Mouse (Mus musculus) ES-E14 (cell line): ENCODE measurements around the gene Ccnk. TPM values are rescaled to one million over a fixed set of nuclear protein-coding genes. Genes with fewer than 3 reads are reported as not detected.
A peak's percentile ranks its signal among the peaks of the same experiment; 100 is the strongest.

Experiments used
- DNase-seq: peaks from one replicate; pipeline ENCODE4 v3.0.0-alpha.2; 2013; ENCODE audit warnings: low read depth, low spot score
- H3K27ac ChIP-seq: 2 replicates; pipeline ENCODE4 v1.5.1; 2012; ENCODE audit warnings: low read depth, mild to moderate bottlenecking, low read length, moderate library complexity, mixed read lengths; ENCODE audit not compliant: poor library complexity, insufficient read depth, severe bottlenecking
- H3K36me3 ChIP-seq: 2 replicates; pipeline ENCODE4 v1.6.1; 2012; ENCODE audit warnings: mild to moderate bottlenecking, low read length, moderate library complexity, mixed read lengths; ENCODE audit not compliant: control insufficient read depth, poor library complexity, insufficient read depth, severe bottlenecking
- H3K4me1 ChIP-seq, 2 experiments: fragments of 150-350 bp in 1 of 2; sonication (generic) in 1 of 2; 2 replicates each; pipeline ENCODE4 v1.6.1; 2012; ENCODE audit warnings: low read length in 2 of 2, mild to moderate bottlenecking in 1 of 2, mixed read lengths in 1 of 2; ENCODE audit not compliant: control insufficient read depth in 2 of 2, insufficient read depth in 2 of 2, poor library complexity in 1 of 2
- H3K4me3 ChIP-seq, 2 experiments: fragments of 150-350 bp in 1 of 2; sonication (generic) in 1 of 2; 2 replicates each; pipeline ENCODE4 v1.5.1; 2012; ENCODE audit warnings: low read length in 2 of 2, low read depth in 1 of 2, mild to moderate bottlenecking in 1 of 2, mixed read lengths in 1 of 2; ENCODE audit not compliant: insufficient read depth in 1 of 2, poor library complexity in 1 of 2, severe bottlenecking in 1 of 2
- H3K9ac ChIP-seq: 2 replicates; pipeline ENCODE4 v1.6.1; 2012; ENCODE audit warnings: low read depth, mild to moderate bottlenecking, low read length, mixed read lengths; ENCODE audit not compliant: poor library complexity, insufficient read depth, severe bottlenecking
- H3K9me3 ChIP-seq: fragments of 150-350 bp; sonication (generic); 2 replicates; pipeline ENCODE4 v1.6.1; 2012; ENCODE audit warnings: low read depth, mild to moderate bottlenecking, low read length; ENCODE audit not compliant: control insufficient read depth, insufficient read depth
- CHD2 ChIP-seq: IDR thresholded peaks from 2 replicates; pipeline ENCODE4 v1.6.1; 2014; ENCODE audit warnings: mild to moderate bottlenecking, low read depth, low read length, inconsistent platforms
- HCFC1 ChIP-seq: IDR thresholded peaks from 2 replicates; pipeline ENCODE4 v1.6.1; 2012; ENCODE audit warnings: low read length, inconsistent platforms, borderline replicate concordance; ENCODE audit not compliant: insufficient read depth
- MAFK ChIP-seq: IDR thresholded peaks from 2 replicates; pipeline ENCODE4 v1.6.1; 2014; ENCODE audit warnings: mild to moderate bottlenecking, low read depth, low read length, inconsistent platforms; ENCODE audit not compliant: insufficient read depth
- ZC3H11A ChIP-seq: IDR thresholded peaks from 2 replicates; pipeline ENCODE4 v1.6.1; 2012; ENCODE audit warnings: low read depth, mild to moderate bottlenecking, inconsistent platforms, low read length, borderline replicate concordance
- ZNF384 ChIP-seq: IDR thresholded peaks from 2 replicates; pipeline ENCODE4 v1.6.1; 2012; ENCODE audit warnings: low read depth, low read length, inconsistent platforms
- in situ Hi-C, 2 experiments: fragments of 600-800 bp; cut with MboI; formaldehyde crosslinking; loops; one replicate each; pipeline ENCODE4 v1.15.1; 2025; ENCODE audit warnings: low sequenced_read_pairs in 2 of 2, inconsistent platforms in 1 of 2; ENCODE audit not compliant: unreplicated experiment in 2 of 2
- total RNA-seq: library from RNA; depleted of rRNA; stranded (reverse); fragments of 300-350 nt; gene quantifications from 2 replicates; pipeline ENCODE4 v1.2.3, GENCODE M21; 2012

Ccnk gene
- total RNA-seq, 1 experiment, result 14.5 TPM

DNA sequence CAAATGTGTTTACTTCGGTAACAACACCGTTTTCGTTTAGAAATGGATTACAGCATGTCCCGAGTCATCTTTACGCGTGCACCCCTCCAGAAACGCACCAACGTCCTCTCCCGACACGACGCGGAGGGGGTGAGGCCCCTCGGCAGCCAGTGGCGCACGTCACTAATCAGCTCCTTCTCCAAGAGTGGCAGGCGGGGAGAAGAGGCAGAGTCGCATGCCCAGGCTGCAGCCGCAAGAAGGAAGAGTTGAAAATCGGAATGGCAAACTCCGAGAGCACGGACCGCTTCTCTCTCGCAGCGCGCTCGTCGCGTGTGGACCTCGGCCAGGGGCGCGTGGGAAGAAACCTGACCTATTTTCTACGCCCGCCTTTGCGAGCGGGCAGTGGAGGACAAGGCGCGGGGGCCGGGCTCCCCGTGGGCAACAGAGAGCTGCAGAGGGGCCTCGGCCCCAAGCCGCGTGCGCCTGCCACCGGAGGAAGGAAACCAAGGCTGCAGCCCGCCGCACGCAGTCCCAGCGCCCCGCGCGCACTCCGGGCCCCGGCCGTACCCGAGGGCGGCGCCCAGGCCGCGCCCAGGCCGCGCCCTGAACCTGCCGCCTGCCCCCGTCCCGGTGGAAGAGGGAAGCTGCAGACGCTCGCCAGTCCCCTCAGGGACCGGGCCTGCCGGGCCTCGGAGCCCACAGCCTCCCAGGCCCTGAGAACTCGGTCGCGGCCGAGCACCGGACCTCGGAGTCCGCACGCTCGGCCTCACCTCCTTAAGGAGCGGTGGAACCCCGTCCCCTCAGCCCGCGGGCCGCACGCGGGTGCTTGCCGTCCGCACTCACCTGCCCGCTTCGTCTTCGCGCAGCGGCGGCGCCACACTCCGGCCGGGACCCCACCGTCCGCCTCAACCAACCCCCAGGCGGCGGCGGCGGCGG is 791 bp upstream of the Ccnk start:
- no peak for TF ChIP-seq MAFK
- TF ChIP-seq HCFC1, result peak; percentile 23; the same call in 1 of the 2 replicates
- H3K9ac ChIP-seq, result peak overlapping the region; percentile 94
- H3K4me1 ChIP-seq, result peaks cover 0 to 2% of the 10 kb centered on the region in 2 experiments; a peak in 1 of 4 replicates
- no peak for DNase-seq
- H3K36me3 ChIP-seq, result peaks cover 3% of the 10 kb centered on the region; the same call in 1 of the 2 replicates
- in situ Hi-C loops, result no loop called here
- no peaks in the 10 kb centered on the region for H3K9me3 ChIP-seq
- peak overlapping the region; percentile 96 to 99 for H3K4me3 ChIP-seq
- H3K27ac ChIP-seq, result peak overlapping the region; percentile 52

DNA sequence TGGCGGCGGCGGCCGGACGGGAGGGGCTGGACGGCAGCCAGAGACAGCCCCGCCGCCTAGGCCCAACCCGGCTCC is 296 bp upstream of the Ccnk start, which contains the start of gene Setd3:
Gene Setd3, minus strand, starts transcription at position 69 of the 75 bp plus-strand sequence.
- Histone ChIP-seq H3K9ac (peak within 1 kb of the TSS; percentile 96), H3K9me3 (no peaks in the 10 kb centered on the region), H3K4me1 (peaks cover 0 to 2% of the 10 kb centered on the region in 2 experiments; a peak in 1 of 4 replicates), H3K27ac (peak within 1 kb of the TSS; percentile 71), H3K36me3 (peaks cover 7% of the 10 kb centered on the region; the same call in 1 of the 2 replicates), H3K4me3 (peak within 1 kb of the TSS; percentile 97 to 99)
- in situ Hi-C loops, result no loop called here
- DNase-seq, result no peak
- TF ChIP-seq ZNF384, result no peak
- no peak for TF ChIP-seq HCFC1
- TF ChIP-seq CHD2, result no peak
- TF ChIP-seq MAFK, result no peak
- TF ChIP-seq ZC3H11A, result no peak

- no peak for DNase-seq
- in situ Hi-C loops, result no loop called here
- TF ChIP-seq HCFC1, result no peak
- TF ChIP-seq ZC3H11A, result no peak
- no peak for TF ChIP-seq MAFK
- TF ChIP-seq ZNF384, result no peak
- no peak for TF ChIP-seq CHD2
- Histone ChIP-seq H3K4me1 (peaks cover 0 to 2% of the 10 kb centered on the region in 2 experiments; a peak in 1 of 4 replicates), H3K36me3 (peaks cover 20% of the 10 kb centered on the region), H3K27ac (no peak overlapping the region), H3K9me3 (no peaks in the 10 kb centered on the region), H3K4me3 (no peak overlapping the region), H3K9ac (no peak overlapping the region)
Measured at GRCm38 (mm10) chr12:108181716-108182115, 2.3 kb downstream of the Ccnk start.

DNA sequence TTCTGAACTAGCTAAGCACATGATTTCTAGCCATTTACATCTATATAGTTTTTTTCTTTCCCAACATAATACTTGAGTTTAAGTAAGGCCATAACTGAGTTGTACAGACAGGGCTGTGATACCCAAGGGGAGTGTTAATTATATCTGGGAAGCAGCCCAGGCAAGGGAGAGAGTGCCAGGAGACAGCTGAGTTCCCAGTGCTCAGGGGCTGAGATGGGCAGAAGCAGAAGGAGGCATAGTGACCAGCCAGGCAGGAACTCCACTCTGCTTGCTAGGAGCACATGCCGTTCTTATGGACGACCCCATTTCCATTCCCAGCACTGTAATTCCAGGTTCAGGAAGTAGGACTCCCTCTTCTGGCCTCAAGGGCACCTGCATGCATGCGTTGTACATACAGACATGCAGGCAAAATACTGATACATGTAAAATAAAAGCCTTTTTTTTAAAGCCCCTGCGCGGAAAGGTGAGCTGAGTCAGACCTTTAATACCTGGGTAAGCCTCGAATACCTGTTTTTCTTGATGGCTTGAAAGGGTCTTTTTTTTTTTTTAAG is 8.2 kb downstream of the Ccnk start:
- Histone ChIP-seq H3K9me3 (no peaks in the 10 kb centered on the region), H3K36me3 (peaks cover 44% of the 10 kb centered on the region), H3K4me3 (no peak overlapping the region), H3K27ac (no peak overlapping the region), H3K4me1 (no peaks in the 10 kb centered on the region), H3K9ac (no peak overlapping the region)
- no peak for DNase-seq
- in situ Hi-C loops, result no loop called here
- TF ChIP-seq CHD2 (no peak), HCFC1 (no peak), ZNF384 (no peak), ZC3H11A (no peak), MAFK (no peak)

DNA sequence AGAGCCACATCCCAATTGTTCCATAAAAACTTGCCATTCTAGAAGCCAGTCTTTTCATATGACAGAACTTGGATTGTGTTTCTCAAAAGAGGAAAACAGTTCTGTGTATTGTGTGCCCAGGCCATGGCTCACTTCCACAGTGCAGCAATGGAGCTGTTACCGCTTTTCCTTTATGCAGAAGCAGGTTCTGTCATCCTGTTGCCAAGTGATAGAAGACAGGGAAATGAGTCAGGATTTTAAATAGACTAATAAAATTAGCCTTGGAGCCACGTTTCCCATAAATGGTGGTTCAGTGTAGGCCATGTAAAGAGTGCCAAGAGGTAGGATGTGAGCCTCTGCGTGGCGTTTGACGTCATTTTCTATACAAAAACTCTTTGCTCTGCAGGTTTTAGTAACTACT is 14.5 kb downstream of the Ccnk start:
- Histone ChIP-seq H3K36me3 (peaks cover 52% of the 10 kb centered on the region), H3K27ac (no peak overlapping the region), H3K4me1 (peaks cover 0 to 4% of the 10 kb centered on the region in 2 experiments; a peak in 1 of 4 replicates), H3K4me3 (no peak overlapping the region), H3K9ac (no peak overlapping the region), H3K9me3 (no peaks in the 10 kb centered on the region)
- TF ChIP-seq HCFC1 (no peak), ZNF384 (no peak), CHD2 (no peak), MAFK (no peak), ZC3H11A (no peak)
- in situ Hi-C loops, result no loop called here
- DNase-seq, result no peak
